Mouse (Mus musculus) urinary bladder, postnatal 14 days (tissue): ENCODE results near the gene Gm1604a.
"Not testable (repeated sequence)": the region's sequence is repeated elsewhere in the genome, so short reads cannot be mapped to it uniquely, and the experiment has no call there.

Source experiments
- DNase-seq: peaks from one replicate; pipeline ENCODE4 v3.0.0; 2021; ENCODE audit warnings: low spot score

Gm1604a gene

GRCm38 (mm10) chr17:7069561-7070240 lies 44.3 kb downstream of the Gm1604a start:
- DNase-seq: not testable (repeated sequence)

- DNase-seq: peak; percentile 39
Observed at GRCm38 (mm10) chr17:7074494-7074893, 49.1 kb downstream of the Gm1604a start.

DNA sequence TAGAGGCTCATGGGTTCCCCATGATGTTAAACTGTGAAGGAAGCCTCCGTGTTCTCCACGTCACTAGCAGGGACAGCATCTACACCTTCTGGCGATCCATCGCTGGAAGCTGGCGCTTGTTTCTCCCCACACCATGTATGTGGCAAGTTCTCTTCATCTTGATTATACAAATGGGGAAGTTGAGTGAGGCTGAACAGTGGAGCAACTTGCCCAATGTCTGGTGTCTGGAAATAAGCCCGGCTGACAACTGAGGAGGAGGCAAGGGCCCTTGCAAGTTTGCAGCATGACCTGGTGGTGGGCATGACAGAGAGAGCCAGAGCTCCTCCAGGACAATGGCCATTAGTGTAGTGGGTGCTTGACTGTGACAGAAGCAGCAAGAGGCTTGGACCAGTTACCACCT lies 50.2 kb downstream of the Gm1604a start:
- DNase-seq: not testable (repeated sequence)

- DNase-seq: peak; percentile 69
Observed at GRCm38 (mm10) chr17:7079558-7079957, 54.2 kb downstream of the Gm1604a start.

- DNase-seq: not testable (repeated sequence)
Observed at GRCm38 (mm10) chr17:7084523-7084922, 59.2 kb downstream of the Gm1604a start.

DNA sequence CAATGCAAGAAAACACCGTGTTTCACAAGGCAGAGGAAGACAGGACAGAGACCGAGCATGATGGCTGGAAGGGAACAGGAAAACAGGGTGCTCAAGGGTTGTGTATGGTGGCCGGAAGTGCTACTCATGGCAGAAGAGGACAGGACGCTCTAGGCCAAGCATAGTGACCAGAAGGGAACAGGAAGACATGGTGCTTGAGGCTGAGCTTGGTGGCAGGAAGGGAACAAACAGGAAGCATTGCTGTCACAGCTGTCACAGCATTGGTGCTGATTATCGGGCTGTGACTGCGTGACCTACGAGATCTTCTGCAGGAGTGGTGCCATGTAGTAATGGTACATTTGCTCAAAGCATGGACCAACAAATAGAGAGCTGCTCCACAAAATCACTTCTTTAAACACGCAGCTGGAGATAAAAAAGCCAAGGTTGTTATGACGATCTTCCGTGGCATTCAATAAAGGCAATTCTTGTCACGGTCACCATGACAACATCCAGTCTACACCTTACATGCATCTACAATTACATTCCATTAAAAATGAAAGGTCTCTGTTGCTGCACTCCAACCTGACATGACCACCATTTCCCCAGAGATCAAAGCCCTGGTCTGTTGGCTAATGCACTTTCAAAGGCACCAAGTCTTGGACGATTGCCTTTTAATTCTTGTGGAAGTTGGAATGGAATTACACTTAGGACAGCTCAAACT lies 60.3 kb downstream of the Gm1604a start:
- not testable (repeated sequence) for DNase-seq

DNA sequence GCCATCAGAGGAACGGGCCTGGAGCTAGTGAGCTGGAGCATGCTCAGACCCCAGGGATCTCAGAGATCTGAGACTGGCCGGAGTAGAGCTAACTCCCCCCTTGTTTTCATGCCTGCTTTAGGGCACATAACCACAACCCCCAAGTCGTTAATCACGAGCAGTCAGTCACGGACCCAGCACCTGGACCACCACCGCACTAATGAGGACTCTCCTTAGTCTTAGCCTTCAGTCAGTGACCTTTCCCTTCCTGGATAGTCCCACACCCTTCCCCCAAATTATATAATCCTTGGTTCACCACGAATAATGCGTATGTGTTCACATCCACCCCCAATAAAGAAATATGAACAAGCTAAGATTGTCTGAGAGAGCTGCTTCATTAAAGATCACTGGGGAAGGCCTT lies 61.5 kb downstream of the Gm1604a start:
- not testable (repeated sequence) for DNase-seq

DNA sequence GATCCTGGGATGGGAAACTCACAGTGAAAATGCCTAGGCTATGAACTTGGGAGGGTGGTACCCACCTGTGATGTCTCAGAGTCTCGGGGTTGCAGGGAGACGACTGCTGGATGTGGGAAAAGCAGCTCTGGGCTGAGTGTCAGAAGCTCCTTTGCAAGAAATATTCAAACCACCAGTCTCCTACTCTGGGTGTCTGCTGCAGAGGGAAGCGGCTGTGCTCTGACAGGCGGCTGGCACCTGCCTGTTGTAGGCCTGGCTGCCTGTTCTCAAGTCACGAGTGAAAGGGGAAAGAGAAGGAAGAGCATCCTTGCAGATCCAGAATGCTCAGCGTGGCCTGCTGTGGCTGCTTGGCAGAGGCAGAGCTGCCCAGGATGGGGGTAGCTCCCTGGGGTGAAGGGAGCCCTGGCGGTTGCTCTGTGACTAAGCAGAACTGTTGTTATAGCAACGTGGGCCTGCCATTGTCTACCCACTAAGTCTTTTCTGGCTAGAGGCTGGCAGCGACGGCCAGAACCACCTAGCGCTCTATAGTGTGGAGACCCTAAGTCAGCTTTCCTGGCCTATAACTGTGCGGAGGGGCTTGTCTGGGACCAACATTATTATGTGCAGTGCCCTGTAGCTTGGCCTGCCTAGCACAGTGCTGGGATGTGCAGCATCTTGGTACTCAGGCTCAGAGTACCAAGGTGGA lies 72.6 kb downstream of the Gm1604a start:
- DNase-seq: not testable (repeated sequence)

GRCm38 (mm10) chr17:7099096-7099495 lies 73.7 kb downstream of the Gm1604a start:
- DNase-seq: not testable (repeated sequence)

GRCm38 (mm10) chr17:7102945-7103344 lies 77.6 kb downstream of the Gm1604a start:
- not testable (repeated sequence) for DNase-seq

DNA sequence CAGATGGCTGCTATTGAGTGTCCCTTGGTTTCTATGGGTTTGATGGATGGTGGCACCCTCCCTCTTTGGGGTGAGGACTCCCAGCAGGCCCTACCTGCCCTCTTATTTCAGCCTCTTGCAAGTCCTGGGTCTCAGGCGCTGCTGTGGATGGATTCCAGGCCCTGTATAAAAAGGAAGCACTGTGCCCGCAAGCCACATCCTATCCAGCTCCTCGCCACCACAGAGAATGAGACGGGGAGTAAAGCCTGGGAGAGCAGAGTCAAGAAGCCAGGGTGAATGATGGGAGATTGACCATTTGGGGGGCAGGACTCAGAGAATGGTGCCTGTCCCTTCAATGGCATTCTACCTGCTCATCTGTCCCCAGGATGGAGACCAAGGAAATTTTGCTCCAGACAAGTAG lies 86.3 kb downstream of the Gm1604a start:
- DNase-seq: not testable (repeated sequence)

GRCm38 (mm10) chr17:7116265-7116664 lies 90.9 kb downstream of the Gm1604a start:
- not testable (repeated sequence) for DNase-seq

GRCm38 (mm10) chr17:7120835-7121234 lies 95.5 kb downstream of the Gm1604a start:
- not testable (repeated sequence) for DNase-seq

DNA sequence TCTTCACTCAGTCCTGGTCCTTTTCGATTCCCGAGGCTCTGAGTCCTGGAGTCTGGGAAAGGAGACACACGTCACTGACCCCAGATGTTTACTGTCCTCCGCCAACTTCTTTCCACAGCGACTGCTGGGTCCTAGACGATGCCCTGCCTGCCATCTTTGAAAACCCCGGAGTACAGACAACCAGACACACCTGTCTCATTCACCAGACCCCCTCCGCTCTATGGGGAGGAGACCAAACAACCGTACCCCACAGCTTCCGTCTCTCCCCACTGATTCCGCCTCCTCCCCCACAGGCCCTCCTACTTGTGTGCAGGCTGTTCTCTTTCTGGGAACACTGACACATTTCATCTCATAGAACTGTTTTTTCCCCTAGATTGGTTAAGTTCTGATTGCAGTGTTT lies 97.2 kb downstream of the Gm1604a start:
- not testable (repeated sequence) for DNase-seq

DNA sequence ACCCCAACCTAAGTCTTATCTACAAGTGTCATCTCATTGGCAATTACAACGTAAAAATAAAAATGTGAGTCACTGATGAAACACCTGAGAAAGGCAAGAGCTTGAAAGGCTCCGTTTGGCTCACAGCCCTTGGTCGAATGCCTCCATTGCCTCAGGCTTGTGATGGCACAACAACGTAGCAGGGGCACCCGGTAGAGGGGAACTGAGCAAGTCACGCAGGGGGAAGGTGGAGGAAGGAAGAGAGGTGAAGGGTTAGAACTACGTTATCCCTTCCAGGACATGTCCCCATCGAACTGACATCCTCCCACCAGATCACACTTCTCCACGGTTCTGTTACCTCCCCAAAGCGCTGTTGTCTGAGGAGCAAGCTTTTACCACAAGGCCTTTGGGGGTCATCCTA lies 101.1 kb downstream of the Gm1604a start:
- not testable (repeated sequence) for DNase-seq

GRCm38 (mm10) chr17:7134002-7134401 lies 108.6 kb downstream of the Gm1604a start:
- DNase-seq: not testable (repeated sequence)

DNA sequence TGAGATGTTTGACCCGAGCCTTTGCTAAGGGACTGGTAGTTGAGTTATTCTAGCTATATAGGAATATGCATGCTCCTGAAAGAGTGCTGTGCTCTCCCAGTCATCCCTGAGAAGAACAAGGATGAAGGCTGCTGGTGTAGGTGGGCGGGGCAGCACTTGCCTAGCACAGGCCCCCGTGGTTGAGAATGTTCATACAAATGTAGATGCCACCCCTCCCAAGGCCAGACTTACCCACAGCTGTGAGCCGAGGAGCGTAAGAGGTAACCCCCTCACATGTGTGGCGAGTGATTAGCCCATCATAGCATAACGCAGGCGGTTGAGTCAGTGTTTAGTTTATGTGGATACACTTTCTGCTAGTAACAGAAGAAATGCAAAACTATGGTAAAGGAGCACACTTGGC lies 109.9 kb downstream of the Gm1604a start:
- not testable (repeated sequence) for DNase-seq
